Mouse (Mus musculus): ENCODE measurements around the gene Islr2. TPM values are rescaled to one million over a fixed set of nuclear protein-coding genes. Genes with fewer than 3 reads are reported as not detected.

Islr2 gene
- polyA plus RNA-seq, 1 experiment: 0.67 TPM

GRCm38 (mm10) chr9:58165779-58166178, 38.3 kb downstream of the Islr2 start:
- no peak for TF ChIP-seq CTCF (IDR thresholded peaks at IDR 0.05; ENCODE audit: low read depth, low read length)
- TF ChIP-seq EP300 (IDR thresholded peaks at IDR 0.05; ENCODE audit: insufficient read depth, low read depth, low read length): no peak
- TF ChIP-seq POLR2A (IDR thresholded peaks at IDR 0.05; ENCODE audit: insufficient read depth, low read length): no peak
- no peaks in the 10 kb centered on the region for H3K4me1 ChIP-seq (ENCODE audit: control insufficient read depth, insufficient read depth, low read length)
- H3K36me3 ChIP-seq (ENCODE audit: control insufficient read depth, insufficient read depth, low read length, poor library complexity, severe bottlenecking): no peaks in the 10 kb centered on the region
- H3K9me3 ChIP-seq (replicated peaks; ENCODE audit: control insufficient read depth, insufficient read depth, low read length, poor library complexity, severe bottlenecking): 0 out of 2 replicates have a peak, but pooled peaks cover 4% of the 10 kb centered on the region
- no peak overlapping the region for H3K4me3 ChIP-seq (ENCODE audit: low read depth, low read length)
- H3K27ac ChIP-seq (ENCODE audit: insufficient read depth, low read length): no peak overlapping the region
- H3K27me3 ChIP-seq (ENCODE audit: control insufficient read depth, insufficient read depth, low read length, poor library complexity, severe bottlenecking): no peaks in the 10 kb centered on the region
- no peak overlapping the region for H3K9ac ChIP-seq (ENCODE audit: low read depth, poor library complexity, severe bottlenecking)

GRCm38 (mm10) chr9:58163146-58163545, 41.0 kb downstream of the Islr2 start:
- no peak overlapping the region for H3K27ac ChIP-seq (ENCODE audit: insufficient read depth, low read length)
- TF ChIP-seq EP300 (IDR thresholded peaks at IDR 0.05; ENCODE audit: insufficient read depth, low read depth, low read length) (no peak), CTCF (IDR thresholded peaks at IDR 0.05; ENCODE audit: low read depth, low read length) (no peak), POLR2A (IDR thresholded peaks at IDR 0.05; ENCODE audit: insufficient read depth, low read length) (no peak)

GRCm38 (mm10) chr9:58162173-58162572, 41.9 kb downstream of the Islr2 start:
- TF ChIP-seq CTCF (IDR thresholded peaks at IDR 0.05; ENCODE audit: low read depth, low read length): no peak
- TF ChIP-seq POLR2A (IDR thresholded peaks at IDR 0.05; ENCODE audit: insufficient read depth, low read length): no peak
- TF ChIP-seq EP300 (IDR thresholded peaks at IDR 0.05; ENCODE audit: insufficient read depth, low read depth, low read length): no peak
- Histone ChIP-seq H3K9ac (ENCODE audit: low read depth, poor library complexity, severe bottlenecking) (no peak overlapping the region), H3K36me3 (ENCODE audit: control insufficient read depth, insufficient read depth, low read length, poor library complexity, severe bottlenecking) (no peaks in the 10 kb centered on the region), H3K27ac (ENCODE audit: insufficient read depth, low read length) (no peak overlapping the region), H3K9me3 (replicated peaks; ENCODE audit: control insufficient read depth, insufficient read depth, low read length, poor library complexity, severe bottlenecking) (0 out of 2 replicates have a peak, but pooled peaks cover 4% of the 10 kb centered on the region), H3K4me3 (ENCODE audit: low read depth, low read length) (no peak overlapping the region), H3K4me1 (ENCODE audit: control insufficient read depth, insufficient read depth, low read length) (no peaks in the 10 kb centered on the region), H3K27me3 (ENCODE audit: control insufficient read depth, insufficient read depth, low read length, poor library complexity, severe bottlenecking) (no peaks in the 10 kb centered on the region)

More at GRCm38 (mm10) chr9:58163146-58163545, 41.0 kb downstream of the Islr2 start:
- H3K9me3 ChIP-seq (replicated peaks; ENCODE audit: control insufficient read depth, insufficient read depth, low read length, poor library complexity, severe bottlenecking): 0 out of 2 replicates have a peak, but pooled peaks cover 4% of the 10 kb centered on the region
- no peaks in the 10 kb centered on the region for H3K4me1 ChIP-seq (ENCODE audit: control insufficient read depth, insufficient read depth, low read length)
- no peaks in the 10 kb centered on the region for H3K27me3 ChIP-seq (ENCODE audit: control insufficient read depth, insufficient read depth, low read length, poor library complexity, severe bottlenecking)
- no peak overlapping the region for H3K9ac ChIP-seq (ENCODE audit: low read depth, poor library complexity, severe bottlenecking)
- no peak overlapping the region for H3K4me3 ChIP-seq (ENCODE audit: low read depth, low read length)
- no peaks in the 10 kb centered on the region for H3K36me3 ChIP-seq (ENCODE audit: control insufficient read depth, insufficient read depth, low read length, poor library complexity, severe bottlenecking)

GRCm38 (mm10) chr9:58160315-58160714, 43.8 kb downstream of the Islr2 start:
- H3K27ac ChIP-seq (ENCODE audit: insufficient read depth, low read length): no peak overlapping the region
- no peaks in the 10 kb centered on the region for H3K4me1 ChIP-seq (ENCODE audit: control insufficient read depth, insufficient read depth, low read length)
- no peaks in the 10 kb centered on the region for H3K9me3 ChIP-seq (replicated peaks; ENCODE audit: control insufficient read depth, insufficient read depth, low read length, poor library complexity, severe bottlenecking)
- no peak overlapping the region for H3K4me3 ChIP-seq (ENCODE audit: low read depth, low read length)
- H3K27me3 ChIP-seq (ENCODE audit: control insufficient read depth, insufficient read depth, low read length, poor library complexity, severe bottlenecking): no peaks in the 10 kb centered on the region
- H3K36me3 ChIP-seq (ENCODE audit: control insufficient read depth, insufficient read depth, low read length, poor library complexity, severe bottlenecking): no peaks in the 10 kb centered on the region
- no peak overlapping the region for H3K9ac ChIP-seq (ENCODE audit: low read depth, poor library complexity, severe bottlenecking)
- TF ChIP-seq EP300 (IDR thresholded peaks at IDR 0.05; ENCODE audit: insufficient read depth, low read depth, low read length): no peak

GRCm38 (mm10) chr9:58159855-58160254, 44.3 kb downstream of the Islr2 start:
- Histone ChIP-seq H3K9ac (ENCODE audit: low read depth, poor library complexity, severe bottlenecking) (no peak overlapping the region), H3K4me3 (ENCODE audit: low read depth, low read length) (no peak overlapping the region), H3K36me3 (ENCODE audit: control insufficient read depth, insufficient read depth, low read length, poor library complexity, severe bottlenecking) (no peaks in the 10 kb centered on the region), H3K4me1 (ENCODE audit: control insufficient read depth, insufficient read depth, low read length) (no peaks in the 10 kb centered on the region), H3K9me3 (replicated peaks; ENCODE audit: control insufficient read depth, insufficient read depth, low read length, poor library complexity, severe bottlenecking) (no peaks in the 10 kb centered on the region), H3K27me3 (ENCODE audit: control insufficient read depth, insufficient read depth, low read length, poor library complexity, severe bottlenecking) (no peaks in the 10 kb centered on the region), H3K27ac (ENCODE audit: insufficient read depth, low read length) (no peak overlapping the region)
- no peak for TF ChIP-seq CTCF (IDR thresholded peaks at IDR 0.05; ENCODE audit: low read depth, low read length)
- no peak for TF ChIP-seq EP300 (IDR thresholded peaks at IDR 0.05; ENCODE audit: insufficient read depth, low read depth, low read length)
- TF ChIP-seq POLR2A (IDR thresholded peaks at IDR 0.05; ENCODE audit: insufficient read depth, low read length): no peak

- H3K36me3 ChIP-seq (ENCODE audit: control insufficient read depth, insufficient read depth, low read length, poor library complexity, severe bottlenecking): no peaks in the 10 kb centered on the region
- H3K4me3 ChIP-seq (ENCODE audit: low read depth, low read length): no peak overlapping the region
- H3K9ac ChIP-seq (ENCODE audit: low read depth, poor library complexity, severe bottlenecking): no peak overlapping the region
- TF ChIP-seq CTCF (IDR thresholded peaks at IDR 0.05; ENCODE audit: low read depth, low read length) (no peak), EP300 (IDR thresholded peaks at IDR 0.05; ENCODE audit: insufficient read depth, low read depth, low read length) (no peak), POLR2A (IDR thresholded peaks at IDR 0.05; ENCODE audit: insufficient read depth, low read length) (no peak)
- H3K27ac ChIP-seq (ENCODE audit: insufficient read depth, low read length): no peak overlapping the region
- no peaks in the 10 kb centered on the region for H3K9me3 ChIP-seq (replicated peaks; ENCODE audit: control insufficient read depth, insufficient read depth, low read length, poor library complexity, severe bottlenecking)
- H3K4me1 ChIP-seq (ENCODE audit: control insufficient read depth, insufficient read depth, low read length): no peaks in the 10 kb centered on the region
- H3K27me3 ChIP-seq (ENCODE audit: control insufficient read depth, insufficient read depth, low read length, poor library complexity, severe bottlenecking): no peaks in the 10 kb centered on the region
Measured at GRCm38 (mm10) chr9:58158541-58159311, 45.4 kb downstream of the Islr2 start.
